Mouse (Mus musculus) liver, embryonic 14.5 days (tissue): ENCODE data around the gene Mink1.

Experiments used
- CTCF ChIP-seq: IDR thresholded peaks from 2 replicates; pipeline ENCODE4 v1.5.1; 2016; ENCODE audit warnings: antibody characterized with exemption, low read depth, control low read depth
- EP300 ChIP-seq: IDR thresholded peaks from 2 replicates; pipeline ENCODE4 v1.6.1; 2016; ENCODE audit warnings: antibody characterized with exemption, low read depth

DNA sequence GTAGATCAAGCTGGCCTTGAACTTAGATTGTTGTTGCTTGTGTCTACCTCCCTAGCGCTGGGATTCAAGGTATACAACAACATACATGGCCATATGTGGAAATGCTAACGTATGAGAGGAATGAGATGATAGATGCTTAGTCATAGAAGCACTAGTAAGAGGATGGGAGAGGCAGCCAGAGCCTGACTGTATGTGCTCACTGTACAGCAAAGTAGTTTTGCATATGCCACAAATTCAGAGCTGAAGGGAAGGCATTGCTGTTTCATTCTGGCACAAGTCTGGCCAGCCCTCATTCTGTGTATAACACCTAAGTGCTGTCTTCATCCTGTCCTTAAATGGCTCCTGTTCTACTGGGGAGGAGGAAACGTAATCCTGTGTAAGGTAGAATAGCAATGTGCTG lies 23.6 kb downstream of the Mink1 start:
- no peak for TF ChIP-seq CTCF
- TF ChIP-seq EP300, result no peak
